Mouse (Mus musculus) heart, postnatal 10 days (tissue): ENCODE measurements at regions not wholly inside any gene's neighbourhood (a gene's known extent, or its start where the extent isn't known, plus 50 kb on each side); places are given as distances from the start of the nearest gene placed in this dataset.

Source experiments
- DNase-seq, 2 experiments: peaks; one replicate each; pipeline ENCODE4 v3.0.0; 2021
- intact Hi-C: fragments of 180-260 bp; cut with DNase I; formaldehyde crosslinking; loops from one replicate; pipeline ENCODE4 v1.15.1; 2025

GRCm38 (mm10) chr13:113536306-113536705, 82.1 kb downstream of the Snx18 start:
- intact Hi-C loops: no loop called here
- DNase-seq: no peak

DNA sequence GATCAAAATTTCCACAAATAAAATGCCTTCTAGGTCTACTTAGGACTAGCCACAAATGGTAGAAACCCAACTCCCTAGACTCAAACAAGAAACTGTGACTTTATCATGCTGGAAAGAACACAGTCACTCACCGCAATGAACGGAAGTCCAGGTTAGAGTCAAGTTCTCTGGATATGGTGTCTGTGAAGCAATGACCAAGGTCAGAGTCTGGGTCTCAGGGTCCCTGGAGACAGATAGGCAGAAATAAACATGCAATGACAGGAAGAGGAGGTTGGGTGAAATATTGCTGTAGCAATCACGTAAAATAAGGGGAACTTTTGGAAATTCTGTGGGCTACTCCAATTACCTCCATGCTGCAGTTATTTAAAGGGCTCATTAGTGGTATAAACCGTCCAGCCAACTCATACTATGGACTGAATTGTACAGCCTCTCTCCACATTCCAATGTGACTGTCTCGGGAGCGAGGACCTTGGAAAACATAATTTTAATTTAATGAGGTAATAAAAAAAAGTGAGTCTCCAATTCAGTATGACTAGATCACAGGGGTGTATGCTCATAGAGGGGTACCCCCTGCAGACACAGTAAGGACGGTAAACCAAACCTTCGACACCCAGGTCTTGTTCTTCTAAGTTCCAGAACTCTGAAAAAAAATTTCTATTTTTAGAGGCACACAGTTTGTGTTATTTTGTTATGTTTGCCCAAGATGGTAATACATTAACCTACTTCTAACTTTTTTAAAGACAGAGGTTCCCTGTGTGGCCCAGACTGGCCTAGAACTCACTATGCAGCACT, 83.5 kb downstream of the Snx18 start:
- DNase-seq: no peak
- intact Hi-C loops: no loop called here

DNA sequence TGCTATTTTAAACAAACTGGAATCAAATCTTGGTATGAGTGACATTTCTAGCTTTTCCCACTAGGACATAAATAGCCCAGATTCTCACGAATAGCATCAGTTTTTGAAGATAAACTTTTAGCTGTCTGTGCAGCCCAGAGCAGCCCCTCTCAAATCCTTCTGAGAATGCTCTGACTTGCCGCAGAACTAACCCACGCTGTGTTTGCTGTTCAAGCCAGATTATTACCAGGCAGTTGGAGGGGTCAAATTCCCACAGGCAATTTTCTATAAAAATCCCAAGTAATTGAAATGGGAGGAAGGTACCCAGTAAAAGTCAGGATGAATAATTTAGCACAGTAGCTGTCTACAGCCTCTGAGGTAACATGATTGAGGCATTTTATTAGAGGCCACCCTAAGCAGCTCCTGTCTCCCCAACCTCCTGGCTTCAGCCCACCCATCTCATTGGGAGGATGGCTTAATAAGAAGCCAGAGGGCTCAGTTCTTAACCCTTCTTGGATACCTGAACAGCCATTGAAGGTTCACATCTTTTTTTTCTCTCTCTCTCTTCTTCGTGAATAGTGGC, 84.4 kb downstream of the Snx18 start:
- no peak for DNase-seq
- intact Hi-C loops: no loop called here

DNA sequence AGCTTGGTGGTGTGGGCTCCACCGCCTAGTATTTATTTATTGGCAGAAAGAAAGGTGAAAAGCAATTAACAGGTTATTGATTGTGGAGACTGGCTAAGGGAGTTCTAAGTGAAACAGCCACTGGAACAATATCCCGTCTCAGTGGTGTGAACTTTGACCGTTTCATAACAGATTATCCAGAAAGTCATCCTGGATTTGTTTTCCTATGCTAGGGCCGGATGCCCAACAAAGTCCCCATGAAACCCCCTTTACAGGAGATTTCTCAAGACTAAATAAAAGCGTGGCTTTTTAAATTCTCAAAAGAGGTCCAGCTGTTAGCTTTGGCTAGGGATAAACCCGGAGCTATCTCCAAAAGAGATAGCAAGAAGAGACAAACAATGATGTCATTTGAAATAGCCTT, 91.4 kb downstream of the Snx18 start:
- intact Hi-C loops: no loop called here
- peak in 1 of 2 experiments; percentile 44 for DNase-seq

- no peak for DNase-seq
- intact Hi-C loops: no loop called here
Measured at GRCm38 (mm10) chr13:113523503-113523902, 94.9 kb downstream of the Snx18 start.

DNA sequence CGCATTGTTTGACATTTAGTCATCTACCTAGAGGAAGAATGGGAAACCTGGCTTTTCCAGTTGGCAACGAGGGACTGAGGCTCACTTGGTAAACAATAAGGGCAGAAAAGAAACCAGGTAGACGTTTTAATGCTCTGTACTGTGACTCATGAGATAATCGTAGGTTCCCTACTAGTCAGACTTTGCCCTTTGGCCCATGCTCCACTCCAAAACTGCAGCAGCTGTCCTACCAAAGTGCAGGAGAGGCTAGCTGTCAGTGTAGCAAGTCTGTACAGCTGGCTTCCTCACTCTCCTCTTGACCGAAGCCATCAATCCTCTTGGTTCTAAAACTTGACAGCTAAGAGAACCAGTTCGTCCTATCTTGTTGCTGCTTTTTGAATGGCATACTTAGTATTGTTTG, 100.2 kb downstream of the Snx18 start:
- intact Hi-C loops: loop anchor here (5.0 kb wide), 1 partner anchor 166 kb away; no protein-coding TSS in a partner anchor
- DNase-seq: no peak

DNA sequence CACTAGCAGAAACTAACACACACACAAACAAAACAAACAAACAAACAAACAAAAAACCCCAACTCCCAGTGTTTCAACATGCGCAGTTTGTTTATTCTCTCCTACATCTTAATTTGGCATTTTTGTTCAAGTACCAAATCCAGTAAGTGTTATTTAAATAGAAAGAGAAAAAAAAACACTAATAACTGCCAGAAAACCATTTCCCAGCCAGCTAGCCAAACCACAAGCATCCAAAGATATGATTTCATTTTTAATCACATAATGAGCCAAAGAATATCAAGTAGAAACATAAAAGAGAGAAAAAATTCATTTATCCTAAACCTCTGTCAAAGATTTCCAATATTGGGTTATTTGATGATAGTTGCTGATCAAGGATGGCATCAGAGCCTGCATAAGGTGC, 102.3 kb downstream of the Snx18 start:
- intact Hi-C loops: loop anchor here (5.0 kb wide), 1 partner anchor 164 kb away; no protein-coding TSS in a partner anchor
- DNase-seq: no peak

- intact Hi-C loops: loop anchor here (5.0 kb wide), 1 partner anchor 163 kb away; no protein-coding TSS in a partner anchor
- DNase-seq: no peak
Measured at GRCm38 (mm10) chr13:113515162-113515600, 103.2 kb downstream of the Snx18 start.

DNA sequence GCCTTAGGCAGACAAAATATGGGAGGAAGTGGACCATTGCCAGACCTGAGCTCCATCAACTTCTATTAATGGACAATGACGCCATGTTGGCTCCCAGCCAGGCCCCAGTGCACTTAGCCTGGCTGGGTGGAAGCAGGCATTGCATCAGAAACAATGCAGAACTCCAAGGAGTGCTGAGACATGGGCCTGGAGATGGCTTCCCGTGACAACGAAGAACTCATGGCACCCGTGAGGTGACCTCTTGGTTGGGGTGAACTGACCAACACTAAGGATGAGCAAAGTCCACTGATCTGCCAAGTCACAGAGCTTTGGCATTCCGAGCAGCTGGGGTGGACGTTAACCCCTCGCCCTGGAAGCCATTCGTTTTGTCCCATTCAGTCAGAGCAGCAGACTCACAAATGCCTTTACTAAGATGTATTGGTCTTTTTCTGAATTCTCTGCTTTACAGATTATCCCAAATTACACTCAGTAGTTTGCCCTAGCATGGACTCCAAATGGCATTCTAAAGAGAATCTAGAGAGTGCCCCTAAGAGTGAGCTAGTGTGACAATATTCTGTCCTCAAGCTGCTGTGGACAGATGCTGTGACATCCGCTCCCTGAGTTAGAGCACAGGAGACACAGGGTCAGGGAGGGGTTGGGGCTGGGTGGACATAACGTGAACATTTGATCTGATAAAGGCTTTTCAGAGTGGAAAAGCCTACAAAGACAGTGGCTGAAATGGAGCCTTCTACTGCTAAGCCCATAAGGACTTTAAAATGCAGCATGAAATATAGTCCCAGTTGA, 108.8 kb downstream of the Snx18 start:
- intact Hi-C loops: loop anchor here (1.0 to 5.0 kb wide), 3 partner anchors 72 to 172 kb away; partner anchors contain the start of gene Snx18
- DNase-seq: peak; percentile 96 to 97

DNA sequence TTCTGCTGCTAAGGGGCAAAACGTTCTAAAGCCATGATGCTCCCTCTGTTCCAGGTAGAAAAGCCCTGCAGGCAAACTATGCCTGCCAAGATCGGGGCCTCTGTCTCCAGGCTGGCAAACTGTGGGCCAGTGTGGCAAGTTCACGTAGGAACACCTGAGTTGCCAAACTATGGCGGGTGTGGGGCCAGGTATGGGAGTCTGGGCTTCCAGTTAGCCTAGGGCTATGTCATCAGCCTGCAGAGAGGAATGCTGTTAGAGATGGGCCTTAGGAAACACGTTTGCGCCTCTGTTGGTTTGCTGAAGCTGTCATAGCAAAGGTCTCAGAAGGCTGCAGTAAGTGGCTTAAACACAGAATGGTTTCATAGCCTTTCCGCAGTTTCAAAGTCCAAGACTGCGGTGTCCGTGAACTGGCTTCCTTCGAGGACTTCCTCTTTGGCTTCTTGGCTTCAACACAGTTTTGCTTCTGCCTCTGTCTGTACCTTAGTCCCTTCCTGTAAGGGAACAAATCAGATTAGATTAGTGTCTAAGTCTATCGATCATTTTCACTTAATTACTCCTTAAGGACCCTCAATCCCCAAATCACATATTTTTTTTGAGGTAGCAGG, 110.1 kb downstream of the Snx18 start:
- intact Hi-C loops: loop anchor here (5.0 kb wide), 2 partner anchors 71 to 171 kb away; no protein-coding TSS in a partner anchor
- DNase-seq: no peak

DNA sequence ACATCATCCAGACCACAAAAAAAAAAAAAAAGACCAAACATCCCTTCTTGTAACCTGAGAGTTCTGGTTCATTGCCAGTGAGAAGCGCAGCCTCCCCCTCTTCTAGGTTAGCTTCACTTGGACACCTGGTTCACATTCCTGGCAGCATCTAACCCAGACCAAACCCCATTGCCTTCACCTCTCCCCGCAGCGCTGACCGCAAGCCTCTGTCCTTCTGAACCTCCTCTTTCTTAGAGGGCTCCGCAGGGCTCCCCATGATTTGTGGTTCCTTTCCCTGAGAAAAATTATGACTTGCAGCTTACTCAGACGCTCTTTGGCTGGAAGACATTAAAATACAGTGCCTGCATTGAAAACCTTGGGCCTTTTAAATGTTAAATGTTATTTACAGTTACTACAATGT, 115.8 kb downstream of the Snx18 start:
- intact Hi-C loops: no loop called here
- DNase-seq: no peak

GRCm38 (mm10) chr13:113502059-113502458, 116.3 kb downstream of the Snx18 start:
- intact Hi-C loops: no loop called here
- DNase-seq: no peak

- intact Hi-C loops: no loop called here
- no peak for DNase-seq
Measured at GRCm38 (mm10) chr13:113500373-113500990, 117.9 kb downstream of the Snx18 start.

- peak; percentile 58 to 65 for DNase-seq
- intact Hi-C loops: no loop called here
Measured at GRCm38 (mm10) chr13:113499079-113499710, 119.2 kb downstream of the Snx18 start.

DNA sequence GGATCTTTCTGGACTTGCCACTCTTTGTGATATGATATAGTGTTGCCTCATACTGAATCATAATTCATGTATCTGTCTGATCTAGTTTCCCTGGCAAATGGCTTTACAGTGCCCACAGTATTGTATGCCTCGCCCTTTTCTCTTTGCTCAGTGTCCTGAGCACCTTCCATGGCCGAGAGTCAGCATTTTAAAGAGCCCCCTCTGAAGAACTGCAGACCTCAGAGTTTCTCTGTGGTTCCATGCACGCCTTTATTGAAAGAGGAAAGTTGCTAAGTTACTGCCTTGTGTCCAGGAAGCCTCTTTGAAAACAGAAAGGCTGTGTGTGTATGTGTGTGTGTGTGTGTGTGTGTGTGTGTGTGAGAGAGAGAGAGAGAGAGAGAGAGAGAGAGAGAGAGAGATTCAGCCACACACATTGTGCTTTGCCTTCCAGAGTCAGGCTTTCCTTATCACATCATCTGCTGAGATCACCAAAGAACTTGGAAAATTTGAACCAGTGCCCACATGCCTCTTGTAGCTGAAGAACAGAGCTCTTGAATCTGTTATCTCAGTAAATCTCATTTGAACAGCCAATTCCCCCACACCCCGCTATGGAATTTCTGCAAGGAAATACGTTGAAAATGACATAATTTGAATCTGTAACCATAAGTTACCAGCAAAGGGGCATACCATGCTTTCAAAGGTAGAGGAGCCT, 122.6 kb downstream of the Snx18 start:
- DNase-seq: no peak
- intact Hi-C loops: no loop called here

- intact Hi-C loops: no loop called here
Measured at GRCm38 (mm10) chr13:113495136-113495535, 123.2 kb downstream of the Snx18 start.

DNA sequence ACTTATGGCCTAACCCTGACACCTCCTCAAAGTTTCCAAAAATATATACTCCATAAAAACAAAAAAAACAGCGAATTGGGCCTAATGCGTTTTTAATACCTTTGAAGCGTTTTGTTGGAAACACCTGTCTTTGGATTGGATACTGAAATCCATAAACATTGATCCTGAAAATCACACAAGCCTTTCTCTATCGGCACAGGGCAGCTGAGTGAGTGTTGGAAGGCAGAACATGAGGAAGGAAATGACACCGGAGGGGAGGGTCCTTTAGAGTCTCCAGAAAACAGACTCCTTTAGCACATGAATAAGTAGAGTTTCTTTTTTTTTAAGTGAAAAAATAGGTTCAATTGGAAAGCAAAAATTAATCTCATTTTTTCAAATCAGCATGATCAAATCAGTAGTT, 123.7 kb downstream of the Snx18 start:
- intact Hi-C loops: no loop called here
- no peak for DNase-seq

More at GRCm38 (mm10) chr13:113495136-113495535, 123.2 kb downstream of the Snx18 start:
- no peak for DNase-seq

GRCm38 (mm10) chr13:113489951-113490822, 128.2 kb downstream of the Snx18 start:
- peak; percentile 44 to 46 for DNase-seq
- intact Hi-C loops: no loop called here
